Mouse (Mus musculus): Measurements from ENCODE around the gene 1700012B09Rik. TPM values are rescaled to one million over a fixed set of nuclear protein-coding genes. Genes with fewer than 3 reads are reported as not detected.
A peak's percentile ranks its signal among the peaks of the same experiment; 100 is the strongest.

Gene 1700012B09Rik
- polyA plus RNA-seq (2015; fragmentation: Nextera tagmentation; extraction: Ambion mirVana): 0.26 and 0.43 TPM in 2 replicates

DNA sequence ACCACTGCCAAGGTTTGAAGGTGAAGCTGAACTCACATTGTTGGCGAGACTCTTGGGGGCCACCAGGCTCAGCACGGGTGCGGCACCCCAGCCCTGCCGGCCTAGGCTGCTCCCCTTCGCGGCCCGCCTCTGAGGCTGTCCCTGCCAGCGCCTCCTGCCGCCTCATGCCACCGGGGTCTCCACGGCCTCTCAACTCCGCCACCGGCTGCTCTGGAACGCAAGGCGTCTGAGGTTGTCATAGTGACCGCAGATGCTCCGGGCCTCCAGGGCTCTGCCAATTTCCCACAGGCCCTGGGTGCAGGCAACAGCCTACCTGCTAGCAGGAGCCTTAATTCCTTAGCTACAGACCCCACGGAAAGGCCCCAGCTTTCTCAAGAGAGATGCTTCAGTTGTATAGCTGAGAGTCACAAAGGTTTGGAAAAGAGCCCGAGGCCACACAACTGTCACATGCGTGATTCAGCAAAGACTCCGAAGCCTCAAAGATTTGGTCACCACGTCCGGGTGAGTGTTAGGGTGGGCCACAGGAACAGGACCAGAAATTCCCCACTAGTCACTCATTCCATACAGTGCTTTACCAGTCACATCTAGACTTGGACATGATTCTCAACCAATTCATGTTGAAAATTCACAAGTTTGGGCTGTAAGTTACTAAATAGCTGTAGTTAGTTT, at the start of gene 1700012B09Rik:
Gene 1700012B09Rik, minus strand, starts transcription at position 228 of the 669 bp plus-strand sequence.
- Histone ChIP-seq H3K27me3 (peaks cover 48% of the 10 kb centered on the region), H3K36me3 (no peaks in the 10 kb centered on the region), H3K4me1 (replicated peaks) (peaks cover 4% of the 10 kb centered on the region), H3K27ac (no peak within 1 kb of the TSS), H3K4me2 (peak within 1 kb of the TSS; percentile 33; the same call in 1 of the 2 replicates), H3K9ac (no peak within 1 kb of the TSS), H3K9me3 (replicated peaks) (no peaks in the 10 kb centered on the region), H3K4me3 (no peak within 1 kb of the TSS)
- no peak for ATAC-seq (replicated peaks; ENCODE audit: insufficient number of reproducible peaks, insufficient read depth, low FRiP score, low read depth)
- 15% methylated on average over 23 of the region's 23 CpGs for WGBS

DNA sequence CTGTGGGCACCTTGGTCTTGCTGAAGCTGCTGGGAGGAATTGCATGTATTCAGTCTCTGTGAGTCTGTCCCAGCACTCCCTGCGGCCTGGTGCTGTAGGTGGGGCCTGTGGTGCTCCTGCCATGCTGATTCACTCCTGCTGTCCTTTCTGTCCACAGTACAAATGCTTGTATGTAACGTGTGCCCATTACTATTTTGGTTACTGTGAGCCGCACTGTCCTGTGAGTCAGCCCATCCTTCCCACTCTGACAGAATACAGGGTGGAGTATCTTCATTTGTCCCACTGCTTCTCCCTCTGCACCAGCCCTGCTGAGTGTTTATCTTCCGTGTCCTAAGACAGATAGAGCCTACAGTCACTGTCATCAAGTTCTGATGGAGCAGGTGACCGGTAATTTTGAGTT, 39.3 kb upstream of the 1700012B09Rik start:
- WGBS: 91% methylated on average over 5 of the region's 5 CpGs
- H3K4me3 ChIP-seq: no peak overlapping the region
- no peaks in the 10 kb centered on the region for H3K4me1 ChIP-seq (replicated peaks)
- no peaks in the 10 kb centered on the region for H3K27me3 ChIP-seq
- H3K36me3 ChIP-seq: peaks cover 58% of the 10 kb centered on the region
- no peak for ATAC-seq (replicated peaks; ENCODE audit: insufficient number of reproducible peaks, insufficient read depth, low FRiP score, low read depth)
- H3K27ac ChIP-seq: no peak overlapping the region
- H3K9me3 ChIP-seq (replicated peaks): no peaks in the 10 kb centered on the region
- no peak overlapping the region for H3K9ac ChIP-seq
- no peak overlapping the region for H3K4me2 ChIP-seq

DNA sequence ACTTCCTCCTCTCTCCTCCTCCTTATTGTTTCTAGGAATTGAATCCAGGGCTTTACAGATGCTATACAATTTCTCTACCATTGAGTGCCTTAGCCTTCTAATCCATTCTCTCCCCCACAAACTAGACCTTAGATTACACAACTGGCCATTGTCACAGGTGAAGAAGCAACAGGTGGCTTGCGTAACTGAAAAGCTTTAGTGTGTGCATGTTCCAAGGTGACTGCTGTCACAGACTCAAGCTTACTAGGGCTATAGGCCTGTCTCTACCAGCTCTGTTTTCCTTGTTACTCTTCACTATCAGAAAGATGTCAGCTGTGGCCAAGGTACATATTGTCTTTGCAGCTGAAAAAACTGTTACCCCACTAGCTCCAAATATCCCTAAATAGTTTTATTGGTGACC, 36.0 kb upstream of the 1700012B09Rik start:
- ATAC-seq (replicated peaks; ENCODE audit: insufficient number of reproducible peaks, insufficient read depth, low FRiP score, low read depth): no peak
- Histone ChIP-seq H3K36me3 (peaks cover 55% of the 10 kb centered on the region), H3K9ac (no peak overlapping the region), H3K4me3 (no peak overlapping the region), H3K27me3 (no peaks in the 10 kb centered on the region), H3K9me3 (replicated peaks) (no peaks in the 10 kb centered on the region), H3K27ac (no peak overlapping the region), H3K4me1 (replicated peaks) (no peaks in the 10 kb centered on the region), H3K4me2 (no peak overlapping the region)
- 97% methylated on average over 1 of the region's 1 CpGs for WGBS

DNA sequence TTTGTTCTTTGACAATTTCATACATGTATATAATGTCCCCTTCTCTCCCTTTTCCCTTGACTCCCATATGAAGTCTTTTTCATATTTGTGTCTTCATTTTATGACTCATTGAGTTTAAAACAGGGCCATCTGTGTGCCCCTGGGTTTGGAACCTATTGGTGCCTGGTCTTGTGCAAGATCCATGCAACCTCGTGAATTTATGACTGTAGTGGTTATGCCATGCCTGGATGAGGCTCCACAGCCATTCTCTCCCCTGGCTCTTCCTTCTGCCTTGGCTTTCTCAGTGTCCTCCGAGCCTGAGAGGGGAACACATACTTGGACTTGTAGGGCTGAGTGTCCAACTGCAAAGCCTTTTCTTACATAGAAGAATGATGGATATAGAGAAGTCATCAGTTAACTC, 34.9 kb upstream of the 1700012B09Rik start:
- Histone ChIP-seq H3K9ac (no peak overlapping the region), H3K4me3 (no peak overlapping the region), H3K9me3 (replicated peaks) (no peaks in the 10 kb centered on the region), H3K27ac (no peak overlapping the region), H3K4me2 (no peak overlapping the region), H3K36me3 (peaks cover 56% of the 10 kb centered on the region), H3K27me3 (no peaks in the 10 kb centered on the region), H3K4me1 (replicated peaks) (no peaks in the 10 kb centered on the region)
- WGBS: 88% methylated on average over 2 of the region's 2 CpGs
- ATAC-seq (replicated peaks; ENCODE audit: insufficient number of reproducible peaks, insufficient read depth, low FRiP score, low read depth): no peak

DNA sequence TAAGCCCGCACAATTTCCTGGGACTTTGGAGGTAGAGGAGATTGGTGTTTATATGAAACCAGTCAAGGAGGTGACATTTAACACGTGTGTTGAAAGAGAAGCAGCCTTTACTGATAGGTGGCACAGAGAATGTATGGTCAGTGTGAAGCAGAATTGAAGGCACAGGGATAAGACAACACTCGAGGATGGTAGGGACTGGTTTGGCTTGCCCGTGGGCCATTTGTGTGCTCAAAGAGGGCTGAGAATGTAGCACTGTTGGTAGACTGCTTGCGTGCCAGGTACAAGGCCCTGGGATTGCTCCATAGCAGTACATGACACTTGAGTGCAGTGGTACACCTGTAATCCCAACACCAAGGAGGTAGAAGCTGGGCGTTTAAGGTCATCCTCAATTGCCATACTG, 16.5 kb upstream of the 1700012B09Rik start:
- Histone ChIP-seq H3K27me3 (no peaks in the 10 kb centered on the region), H3K9me3 (replicated peaks) (no peaks in the 10 kb centered on the region), H3K9ac (no peak overlapping the region), H3K27ac (no peak overlapping the region), H3K4me3 (no peak overlapping the region), H3K36me3 (peaks cover 45% of the 10 kb centered on the region), H3K4me2 (no peak overlapping the region), H3K4me1 (replicated peaks) (peaks cover 7% of the 10 kb centered on the region)
- 83% methylated on average over 6 of the region's 6 CpGs for WGBS
- no peak for ATAC-seq (replicated peaks; ENCODE audit: insufficient number of reproducible peaks, insufficient read depth, low FRiP score, low read depth)

DNA sequence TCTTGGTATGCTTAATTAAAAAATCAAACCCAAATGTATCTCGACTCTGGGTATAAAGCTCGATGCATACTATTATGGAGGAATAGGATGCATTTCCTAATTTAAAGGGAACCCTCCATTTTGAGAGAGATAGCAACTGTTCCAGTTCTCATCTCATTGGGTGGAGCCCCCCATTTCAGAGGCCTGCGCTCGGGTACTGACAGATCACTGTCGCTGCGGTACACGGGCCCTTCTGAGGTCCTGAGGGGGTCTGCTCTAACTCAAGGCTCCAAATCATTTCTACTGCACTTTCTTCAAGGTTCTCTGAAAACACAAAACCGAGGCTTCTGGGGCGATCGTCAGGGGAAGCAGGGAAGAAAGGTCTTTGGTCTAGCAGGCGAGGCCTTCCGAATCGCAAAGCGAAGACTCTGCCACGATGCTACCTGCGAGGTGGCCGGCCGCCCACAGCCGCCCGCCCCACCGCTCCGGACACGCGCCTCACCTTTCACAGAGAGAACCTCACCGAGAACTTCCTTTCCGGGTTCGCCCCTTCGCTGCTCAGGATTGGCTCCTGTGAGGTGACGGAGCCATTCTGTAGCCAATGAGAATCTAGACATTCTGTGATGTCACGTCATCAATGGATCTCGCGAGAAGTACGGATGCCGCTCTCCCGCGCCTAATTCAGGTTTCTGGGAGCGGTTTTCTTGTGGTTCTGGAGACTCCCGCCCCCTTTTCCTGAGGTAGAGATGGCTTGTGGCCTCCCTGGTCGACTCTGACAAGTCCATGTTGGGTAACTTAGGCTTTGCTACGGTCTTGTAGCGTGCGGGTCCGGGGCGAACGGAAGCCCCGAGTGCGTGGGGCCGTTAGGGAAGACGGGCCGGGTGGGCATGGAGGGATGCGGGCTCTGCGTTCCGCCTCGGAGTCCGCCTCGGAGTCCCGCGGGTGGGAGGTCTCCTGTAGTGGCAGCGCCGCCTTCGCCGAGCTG, 13.5 kb upstream of the 1700012B09Rik start, which contains the start of the genes Mre11a and Ankrd49:
Gene Mre11a, plus strand, starts transcription at position 616 of the 964 bp plus-strand sequence.
Gene Ankrd49, minus strand, starts transcription at position 818 of the 964 bp plus-strand sequence.
- peaks cover 7% of the 10 kb centered on the region for H3K4me1 ChIP-seq (replicated peaks)
- no peaks in the 10 kb centered on the region for H3K9me3 ChIP-seq (replicated peaks)
- peak within 1 kb of the TSS; percentile 96 for H3K27ac ChIP-seq
- peak within 1 kb of the TSS; percentile 77 for H3K9ac ChIP-seq
- WGBS: under 1% methylated on average over 62 of the region's 62 CpGs
- ATAC-seq (replicated peaks; ENCODE audit: insufficient number of reproducible peaks, insufficient read depth, low FRiP score, low read depth): peak; percentile 100
- H3K36me3 ChIP-seq: peaks cover 42% of the 10 kb centered on the region
- H3K27me3 ChIP-seq: no peaks in the 10 kb centered on the region
- H3K4me3 ChIP-seq: peak within 1 kb of the TSS; percentile 79
- peak within 1 kb of the TSS; percentile 85 for H3K4me2 ChIP-seq

DNA sequence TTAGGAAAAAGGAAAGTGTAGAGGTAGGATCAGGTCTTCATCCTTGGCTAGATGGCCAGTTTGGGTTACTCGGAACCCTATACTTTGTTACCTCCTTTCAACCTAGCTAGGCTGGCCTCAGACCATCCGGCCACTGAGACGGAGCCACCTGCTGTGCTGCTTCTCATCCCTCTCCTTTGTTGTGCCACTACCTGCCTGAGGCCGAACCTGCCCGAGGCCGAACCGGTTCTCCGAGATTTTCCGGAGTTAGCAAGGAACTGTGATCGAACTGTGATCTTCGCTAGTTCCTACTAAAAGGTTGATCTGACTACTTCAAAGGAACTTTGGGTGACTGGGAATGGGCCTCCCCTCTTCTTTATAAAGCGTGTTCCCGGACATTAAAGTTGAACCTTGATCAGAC, 7.5 kb upstream of the 1700012B09Rik start:
- Histone ChIP-seq H3K9me3 (replicated peaks) (no peaks in the 10 kb centered on the region), H3K27me3 (no peaks in the 10 kb centered on the region), H3K9ac (no peak overlapping the region), H3K27ac (no peak overlapping the region), H3K4me1 (replicated peaks) (no peaks in the 10 kb centered on the region), H3K4me3 (no peak overlapping the region), H3K4me2 (no peak overlapping the region), H3K36me3 (peaks cover 18% of the 10 kb centered on the region)
- no peak for ATAC-seq (replicated peaks; ENCODE audit: insufficient number of reproducible peaks, insufficient read depth, low FRiP score, low read depth)
- 43% methylated on average over 13 of the region's 13 CpGs for WGBS

DNA sequence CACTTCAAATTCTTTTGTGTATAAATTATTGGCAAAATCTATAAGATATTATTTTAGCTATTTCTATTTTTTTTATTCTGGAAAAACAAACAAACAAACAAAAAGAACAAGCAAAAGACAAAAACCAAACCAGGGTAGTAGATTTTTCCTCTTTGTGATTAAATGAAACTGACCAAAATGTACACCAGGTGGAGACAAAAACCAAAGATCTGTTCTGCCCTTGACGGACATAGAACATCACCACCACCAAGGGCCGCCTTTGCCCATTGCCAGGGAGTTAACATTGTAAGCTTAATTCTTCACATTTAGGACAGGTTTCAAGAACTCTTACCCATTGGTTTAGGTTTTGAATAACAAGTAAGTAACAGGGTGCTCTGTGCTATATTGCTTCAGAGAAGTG, 3.0 kb upstream of the 1700012B09Rik start:
- H3K4me1 ChIP-seq (replicated peaks): peaks cover 4% of the 10 kb centered on the region
- H3K9me3 ChIP-seq (replicated peaks): no peaks in the 10 kb centered on the region
- no peak overlapping the region for H3K27ac ChIP-seq
- WGBS: 31% methylated on average over 2 of the region's 2 CpGs
- no peak overlapping the region for H3K9ac ChIP-seq
- no peaks in the 10 kb centered on the region for H3K36me3 ChIP-seq
- ATAC-seq (replicated peaks; ENCODE audit: insufficient number of reproducible peaks, insufficient read depth, low FRiP score, low read depth): no peak
- H3K27me3 ChIP-seq: peaks cover 32% of the 10 kb centered on the region
- no peak overlapping the region for H3K4me3 ChIP-seq
- H3K4me2 ChIP-seq: no peak overlapping the region

DNA sequence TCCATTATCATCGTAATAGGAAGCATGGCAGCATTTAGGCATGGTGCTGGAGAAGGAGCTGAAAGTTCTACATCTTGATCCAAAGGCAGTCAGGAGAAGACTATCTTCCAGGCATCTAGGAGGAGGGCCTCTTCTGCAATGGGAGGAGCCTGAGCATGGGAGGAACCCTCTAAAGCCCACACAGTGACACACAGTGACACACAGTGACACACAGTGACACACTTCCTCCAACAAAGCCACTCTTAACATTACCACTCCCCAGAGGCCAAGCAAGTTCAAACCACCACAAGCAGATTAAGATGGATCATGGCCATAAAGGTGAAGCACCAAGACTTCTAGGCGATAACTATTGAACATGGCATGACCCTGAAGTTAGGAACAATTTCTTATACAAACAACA, 1.2 kb upstream of the 1700012B09Rik start:
- H3K4me2 ChIP-seq: no peak overlapping the region
- H3K27ac ChIP-seq: no peak overlapping the region
- no peaks in the 10 kb centered on the region for H3K9me3 ChIP-seq (replicated peaks)
- H3K36me3 ChIP-seq: no peaks in the 10 kb centered on the region
- no peak overlapping the region for H3K4me3 ChIP-seq
- no peak overlapping the region for H3K9ac ChIP-seq
- peaks cover 4% of the 10 kb centered on the region for H3K4me1 ChIP-seq (replicated peaks)
- WGBS: 83% methylated on average over 2 of the region's 2 CpGs
- no peak for ATAC-seq (replicated peaks; ENCODE audit: insufficient number of reproducible peaks, insufficient read depth, low FRiP score, low read depth)
- peaks cover 44% of the 10 kb centered on the region for H3K27me3 ChIP-seq

DNA sequence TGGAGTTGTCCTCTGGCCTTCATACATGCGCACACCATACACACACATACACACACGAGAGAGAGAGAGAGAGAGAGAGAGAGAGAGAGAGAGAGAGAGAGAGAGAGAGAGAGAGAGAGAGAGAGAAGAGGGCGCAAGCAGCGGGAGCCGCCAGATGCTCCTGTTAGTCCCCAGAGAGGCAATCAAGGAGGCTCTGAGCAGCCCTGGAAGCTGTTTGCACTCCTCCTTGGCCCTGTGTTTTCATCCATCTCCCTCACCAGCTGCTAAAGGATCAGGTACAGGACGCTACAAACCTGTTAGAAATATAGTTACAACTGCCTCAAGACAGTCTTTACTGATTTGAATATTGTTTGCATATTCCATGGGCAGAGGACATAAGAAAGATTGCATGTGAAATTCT, 1.0 kb downstream of the 1700012B09Rik start:
- no peaks in the 10 kb centered on the region for H3K9me3 ChIP-seq (replicated peaks)
- H3K9ac ChIP-seq: no peak overlapping the region
- no peak for ATAC-seq (replicated peaks; ENCODE audit: insufficient number of reproducible peaks, insufficient read depth, low FRiP score, low read depth)
- H3K4me2 ChIP-seq: no peak overlapping the region
- H3K4me1 ChIP-seq (replicated peaks): peaks cover 4% of the 10 kb centered on the region
- no peak overlapping the region for H3K27ac ChIP-seq
- WGBS: 42% methylated on average over 5 of the region's 6 CpGs
- H3K4me3 ChIP-seq: no peak overlapping the region
- H3K36me3 ChIP-seq: no peaks in the 10 kb centered on the region
- H3K27me3 ChIP-seq: peaks cover 48% of the 10 kb centered on the region

DNA sequence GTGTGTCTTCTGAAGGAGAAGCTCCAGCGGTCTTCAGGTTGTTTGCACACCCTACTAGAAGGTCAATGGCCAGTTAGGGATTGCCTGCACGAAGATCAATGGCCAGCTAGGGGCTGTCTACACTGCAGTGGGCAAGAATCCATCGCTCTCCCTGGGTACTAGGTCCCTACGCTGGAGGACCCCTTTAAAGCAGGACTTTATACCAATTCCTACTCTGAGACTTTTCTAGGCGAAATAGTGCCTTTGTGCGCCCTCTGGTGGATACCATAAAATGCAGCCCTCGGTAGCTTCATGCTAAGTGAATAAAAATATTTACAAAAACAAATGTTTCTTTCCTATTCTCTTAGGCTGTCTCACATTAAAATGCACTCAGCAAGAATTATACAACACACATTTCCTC, 6.1 kb downstream of the 1700012B09Rik start:
- no peaks in the 10 kb centered on the region for H3K9me3 ChIP-seq (replicated peaks)
- no peaks in the 10 kb centered on the region for H3K36me3 ChIP-seq
- WGBS: 22% methylated on average over 7 of the region's 7 CpGs
- peaks cover 32% of the 10 kb centered on the region for H3K27me3 ChIP-seq
- no peak overlapping the region for H3K9ac ChIP-seq
- no peaks in the 10 kb centered on the region for H3K4me1 ChIP-seq (replicated peaks)
- no peak for ATAC-seq (replicated peaks; ENCODE audit: insufficient number of reproducible peaks, insufficient read depth, low FRiP score, low read depth)
- H3K4me2 ChIP-seq: no peak overlapping the region
- H3K27ac ChIP-seq: no peak overlapping the region
- H3K4me3 ChIP-seq: no peak overlapping the region
